Mouse (Mus musculus) hindbrain, embryonic 11.5 days (tissue): ENCODE data around the gene Sbno2. TPM values are rescaled to one million over a fixed set of nuclear protein-coding genes. Genes with fewer than 3 reads are reported as not detected.
A peak's percentile ranks its signal among the peaks of the same experiment; 100 is the strongest.

ENCODE experiments used
- ATAC-seq: fragments of 200-750 bp; cut with Nextera tagmentation; 2 replicates; pipeline ENCODE4 v1.8.0; 2017; ENCODE audit warnings: mild to moderate bottlenecking, moderate TSS enrichment, moderate library complexity; ENCODE audit not compliant: low FRiP score
- DNase-seq: peaks from one replicate; pipeline ENCODE4 v3.0.0-alpha.2; 2015; ENCODE audit warnings: low spot score
- H3K27ac ChIP-seq: fragments of 300-500 bp; sonication (generic); 2 replicates; pipeline ENCODE4 v1.5.1; 2014; ENCODE audit warnings: mild to moderate bottlenecking, low read depth, low read length
- H3K27me3 ChIP-seq: fragments of 300-500 bp; sonication (generic); 2 replicates; pipeline ENCODE4 v1.6.1; 2014; ENCODE audit warnings: mild to moderate bottlenecking, low read length, moderate library complexity, mixed read lengths; ENCODE audit not compliant: control insufficient read depth, insufficient read depth
- H3K36me3 ChIP-seq: fragments of 300-500 bp; sonication (generic); 2 replicates; pipeline ENCODE4 v1.6.1; 2014; ENCODE audit warnings: mild to moderate bottlenecking, low read length, moderate library complexity, mixed read lengths; ENCODE audit not compliant: control insufficient read depth, insufficient read depth
- H3K4me1 ChIP-seq: fragments of 300-500 bp; sonication (generic); replicated peaks from 2 replicates; pipeline ENCODE4 v1.6.1; 2014; ENCODE audit warnings: low read length, mixed read lengths; ENCODE audit not compliant: control insufficient read depth, insufficient read depth
- H3K4me2 ChIP-seq: fragments of 300-500 bp; sonication (generic); replicated peaks from 2 replicates; pipeline ENCODE4 v1.6.1; 2014; ENCODE audit warnings: mild to moderate bottlenecking, low read depth, low read length
- H3K4me3 ChIP-seq: fragments of 300-500 bp; sonication (generic); 2 replicates; pipeline ENCODE4 v1.5.1; 2014; ENCODE audit warnings: low read depth, low read length
- H3K9ac ChIP-seq: fragments of 300-500 bp; sonication (generic); 2 replicates; pipeline ENCODE4 v1.6.1; 2014; ENCODE audit warnings: low read depth, low read length
- H3K9me3 ChIP-seq: fragments of 300-500 bp; sonication (generic); 2 replicates; pipeline ENCODE4 v1.6.1; 2016; ENCODE audit warnings: low read length; ENCODE audit not compliant: control insufficient read depth
- WGBS: fragments of 180-500 bp; shearing (Covaris S2); extraction: QIAGEN DNeasy Blood & Tissue Kit; methylation state at CpG from one replicate; pipeline ENCODE4 v1.1.7; 2014; 5-methylcytosine and 5-hydroxymethylcytosine counted together
- polyA plus RNA-seq: library from polyadenylated mRNA; unstranded; fragments of >200 nt; fragmentation: Nextera tagmentation; extraction: Ambion mirVana; gene quantifications from 2 replicates; pipeline ENCODE4 v1.2.1, GENCODE M21; 2014

The Sbno2 gene
- polyA plus RNA-seq, 1 experiment from 2014 or later = 9.5 TPM

- peaks cover 22% of the 10 kb centered on the region for H3K36me3 ChIP-seq
- peak; percentile 98 for DNase-seq
- WGBS = under 1% methylated on average over 84 of the region's 88 CpGs
Observed at GRCm38 (mm10) chr10:80149291-80150225, 44.2 kb upstream of the Sbno2 start.

GRCm38 (mm10) chr10:80148610-80149290 lies 43.4 kb upstream of the Sbno2 start:
- DNase-seq (peak; percentile 95), ATAC-seq (peak; percentile 41)
- H3K9ac ChIP-seq = peak overlapping the region; percentile 99
- H3K9me3 ChIP-seq = no peaks in the 10 kb centered on the region
- peak overlapping the region; percentile 74 for H3K4me2 ChIP-seq
- H3K4me1 ChIP-seq = peaks cover 15% of the 10 kb centered on the region
- no peaks in the 10 kb centered on the region for H3K27me3 ChIP-seq
- 0% methylated on average over 55 of the region's 57 CpGs for WGBS
- peak overlapping the region; percentile 100 for H3K27ac ChIP-seq
- H3K4me3 ChIP-seq = peak overlapping the region; percentile 100
- H3K36me3 ChIP-seq = peaks cover 14% of the 10 kb centered on the region; the same call in 1 of the 2 replicates

More at GRCm38 (mm10) chr10:80149291-80150225, 44.2 kb upstream of the Sbno2 start:
- Histone ChIP-seq H3K9ac (peak overlapping the region; percentile 100), H3K27ac (peak overlapping the region; percentile 100), H3K9me3 (no peaks in the 10 kb centered on the region), H3K4me1 (peaks cover 21% of the 10 kb centered on the region), H3K27me3 (no peaks in the 10 kb centered on the region), H3K4me2 (peak overlapping the region; percentile 93), H3K4me3 (peak overlapping the region; percentile 100)
- peak; percentile 81 for ATAC-seq

- Histone ChIP-seq H3K36me3 (peaks cover 9% of the 10 kb centered on the region; the same call in 1 of the 2 replicates), H3K9ac (peak within 1 kb of the TSS; percentile 99), H3K4me2 (peak within 1 kb of the TSS; percentile 74), H3K4me3 (peak within 1 kb of the TSS; percentile 100), H3K9me3 (no peaks in the 10 kb centered on the region), H3K27ac (peak within 1 kb of the TSS; percentile 100), H3K27me3 (no peaks in the 10 kb centered on the region), H3K4me1 (peaks cover 8% of the 10 kb centered on the region)
- DNase-seq (peak; percentile 73), ATAC-seq (peak; percentile 38)
- WGBS = 2% methylated on average over 32 of the region's 42 CpGs
Observed at GRCm38 (mm10) chr10:80147719-80148601, 42.6 kb upstream of the Sbno2 start, which contains the start of gene Midn. Gene Midn, plus strand, starts transcription at chr10:80148272.

- Histone ChIP-seq H3K27me3 (no peaks in the 10 kb centered on the region), H3K4me2 (peak overlapping the region; percentile 74; the same call in 1 of the 2 replicates), H3K4me1 (peaks cover 7% of the 10 kb centered on the region), H3K4me3 (peak overlapping the region; percentile 12; the same call in 1 of the 2 replicates), H3K9ac (peak overlapping the region; percentile 99), H3K36me3 (peaks cover 7% of the 10 kb centered on the region; the same call in 1 of the 2 replicates), H3K27ac (peak overlapping the region; percentile 100), H3K9me3 (no peaks in the 10 kb centered on the region)
- 82% methylated on average over 5 of the region's 5 CpGs for WGBS
- DNase-seq (no peak), ATAC-seq (no peak)
Observed at GRCm38 (mm10) chr10:80147146-80147718, 41.9 kb upstream of the Sbno2 start.

GRCm38 (mm10) chr10:80146568-80147011 lies 41.2 kb upstream of the Sbno2 start:
- peaks cover 7% of the 10 kb centered on the region for H3K4me1 ChIP-seq
- no peak overlapping the region for H3K4me3 ChIP-seq
- no peaks in the 10 kb centered on the region for H3K27me3 ChIP-seq
- DNase-seq (no peak), ATAC-seq (no peak)
- H3K9ac ChIP-seq = no peak overlapping the region
- 65% methylated on average over 4 of the region's 4 CpGs for WGBS
- H3K9me3 ChIP-seq = no peaks in the 10 kb centered on the region
- peaks cover 3% of the 10 kb centered on the region; the same call in 1 of the 2 replicates for H3K36me3 ChIP-seq
- peak overlapping the region; percentile 47; the same call in 1 of the 2 replicates for H3K27ac ChIP-seq
- H3K4me2 ChIP-seq = no peak overlapping the region

GRCm38 (mm10) chr10:80145896-80146295 lies 40.5 kb upstream of the Sbno2 start:
- ATAC-seq = no peak

GRCm38 (mm10) chr10:80144864-80145838 lies 39.8 kb upstream of the Sbno2 start:
- Histone ChIP-seq H3K4me2 (peak overlapping the region; percentile 9; the same call in 1 of the 2 replicates), H3K27ac (no peak overlapping the region), H3K36me3 (no peaks in the 10 kb centered on the region), H3K9ac (no peak overlapping the region), H3K9me3 (no peaks in the 10 kb centered on the region), H3K4me1 (peaks cover 7% of the 10 kb centered on the region), H3K27me3 (no peaks in the 10 kb centered on the region), H3K4me3 (0 out of 2 replicates have a peak overlapping the region, but pooled peaks have one; percentile 8)
- ATAC-seq = no peak
- peak; percentile 87 for DNase-seq
- WGBS = 77% methylated on average over 20 of the region's 20 CpGs

More at GRCm38 (mm10) chr10:80145896-80146295, 40.5 kb upstream of the Sbno2 start:
- no peak for DNase-seq
- H3K4me3 ChIP-seq = no peak overlapping the region
- H3K27ac ChIP-seq = no peak overlapping the region
- no peak overlapping the region for H3K9ac ChIP-seq
- no peak overlapping the region for H3K4me2 ChIP-seq
- WGBS = 84% methylated on average over 4 of the region's 6 CpGs
- H3K27me3 ChIP-seq = no peaks in the 10 kb centered on the region
- H3K9me3 ChIP-seq = no peaks in the 10 kb centered on the region
- H3K4me1 ChIP-seq = peaks cover 7% of the 10 kb centered on the region
- H3K36me3 ChIP-seq = no peaks in the 10 kb centered on the region
